Mouse (Mus musculus) frontal cortex, postnatal 14 days (tissue): ENCODE measurements at regions not wholly inside any gene's neighbourhood (a gene's known extent, or its start where the extent isn't known, plus 50 kb on each side); places are given as distances from the start of the nearest gene placed in this dataset.

ENCODE experiments used
- DNase-seq, 2 experiments: peaks; one replicate each; pipeline ENCODE4 v3.0.0; 2022; ENCODE audit warnings: low spot score in 2 of 2

DNA sequence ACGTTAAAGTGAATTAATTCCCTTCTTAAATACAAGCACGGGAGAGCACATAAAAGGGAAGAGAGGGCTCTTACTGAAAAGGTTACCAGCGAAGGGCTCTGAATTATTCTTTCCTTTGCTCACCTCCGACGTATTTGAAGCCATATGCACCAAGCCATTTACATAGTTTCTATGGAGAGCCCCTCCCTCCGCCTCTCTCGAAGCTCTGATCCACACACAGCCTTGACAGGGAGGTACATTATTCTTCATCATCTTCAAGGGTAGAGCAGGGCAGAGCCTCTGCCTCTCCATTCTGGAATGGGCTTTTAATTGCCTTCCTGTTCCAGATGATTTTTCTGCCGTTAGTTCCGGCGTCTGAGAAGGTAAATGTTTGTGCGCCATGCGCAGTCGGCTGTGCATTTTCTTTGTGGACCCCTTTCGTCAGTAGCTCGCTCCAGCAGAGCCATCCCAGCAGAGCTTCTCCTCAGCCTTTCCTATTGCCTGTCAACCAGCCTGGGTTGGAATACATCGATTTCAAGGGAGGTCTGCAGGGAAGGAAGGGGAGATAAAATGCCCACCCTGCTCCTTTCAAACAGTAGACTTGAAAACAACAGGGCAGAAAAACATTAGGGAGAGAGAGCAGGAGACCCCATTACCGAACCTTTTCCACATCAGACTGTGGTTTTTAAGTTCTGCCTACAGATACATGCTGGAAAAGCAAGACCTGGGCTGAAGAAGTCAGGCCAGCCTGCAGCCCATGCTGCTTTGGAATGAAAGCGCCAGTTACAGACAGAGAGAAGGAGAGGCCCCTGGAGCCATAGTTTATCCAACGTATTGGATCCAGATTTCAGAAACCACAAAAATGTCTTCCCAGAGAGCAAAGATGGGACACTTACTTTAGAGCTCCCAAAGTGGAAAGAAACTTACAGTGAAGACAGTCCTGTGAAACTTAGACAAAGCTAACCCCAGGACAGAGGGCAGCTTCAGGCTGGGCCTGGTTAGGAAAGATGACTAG lies 124.1 kb downstream of the Edn3 start:
- no peak for DNase-seq

DNA sequence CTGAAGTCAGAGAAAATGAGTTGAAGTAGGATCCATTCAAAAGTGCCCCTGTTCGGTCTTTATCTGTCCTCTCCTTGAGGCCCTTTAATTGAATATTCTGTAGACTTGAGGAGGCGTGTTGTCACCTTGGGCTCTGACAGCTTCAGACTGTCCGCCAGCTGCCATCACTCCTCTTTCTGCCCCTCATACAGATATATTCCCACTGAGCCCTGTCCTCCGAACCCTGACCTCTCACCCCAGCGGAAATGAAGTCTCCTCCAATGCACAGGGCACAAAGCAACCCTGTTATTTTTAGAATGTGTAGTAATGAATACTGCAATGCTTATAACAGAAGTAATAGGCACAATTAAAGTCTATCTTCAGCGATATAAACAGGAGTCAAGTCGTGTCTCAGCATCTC lies 117.4 kb upstream of the Gm14444 start:
- no peak for DNase-seq

DNA sequence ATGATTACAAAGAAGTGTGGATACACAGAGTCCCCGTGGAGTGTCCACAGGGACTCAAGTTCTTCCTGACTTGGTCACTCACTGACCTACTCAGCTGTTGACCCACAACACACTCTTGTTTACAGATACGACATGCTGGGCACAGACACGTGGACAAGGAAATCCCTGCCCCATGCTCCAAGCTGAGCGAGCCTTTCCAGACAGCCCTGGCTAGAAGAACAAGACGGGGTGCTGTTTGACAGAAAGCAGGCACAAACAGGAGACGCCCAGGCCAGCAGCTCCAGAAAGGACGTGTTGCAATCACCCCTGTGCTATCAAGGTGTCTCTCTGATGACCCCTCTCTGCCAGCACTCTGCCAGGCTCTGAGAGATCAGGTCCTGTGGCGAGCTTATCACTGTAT lies 112.6 kb upstream of the Gm14444 start:
- no peak for DNase-seq

DNA sequence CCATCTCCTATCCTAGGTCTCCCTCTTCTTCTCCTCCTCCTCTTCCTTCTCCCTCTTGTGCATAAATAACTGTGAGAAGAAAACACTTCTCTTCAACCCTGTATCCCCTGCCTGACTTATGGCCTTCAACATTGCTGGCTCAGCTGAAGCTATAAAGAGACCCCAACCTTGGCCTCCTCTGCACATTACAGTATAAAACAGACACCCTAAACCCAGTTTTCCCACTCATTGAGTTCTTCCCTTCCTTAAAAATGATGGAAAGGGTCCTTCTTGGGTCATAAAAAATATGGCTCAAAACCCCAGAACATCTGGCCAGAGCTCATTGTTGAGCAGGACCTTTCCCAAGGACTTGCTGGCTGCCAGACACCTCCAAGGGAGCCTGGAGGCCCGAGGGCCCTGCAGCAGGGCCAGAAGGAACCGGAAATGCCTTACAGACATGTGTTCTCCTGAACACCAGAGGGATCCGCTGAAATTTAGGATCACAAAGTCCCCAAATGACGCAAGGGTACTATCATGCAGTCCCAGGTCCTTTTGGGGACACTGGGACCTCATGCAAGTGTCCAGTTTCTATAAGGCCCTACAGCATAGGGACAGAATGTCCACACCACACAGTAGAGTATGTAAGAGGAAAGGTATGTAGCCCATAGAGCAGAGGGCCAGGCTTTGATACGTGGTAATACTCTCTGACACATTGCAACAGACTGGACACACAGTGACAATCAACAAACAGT lies 109.9 kb upstream of the Gm14444 start:
- DNase-seq = no peak

DNA sequence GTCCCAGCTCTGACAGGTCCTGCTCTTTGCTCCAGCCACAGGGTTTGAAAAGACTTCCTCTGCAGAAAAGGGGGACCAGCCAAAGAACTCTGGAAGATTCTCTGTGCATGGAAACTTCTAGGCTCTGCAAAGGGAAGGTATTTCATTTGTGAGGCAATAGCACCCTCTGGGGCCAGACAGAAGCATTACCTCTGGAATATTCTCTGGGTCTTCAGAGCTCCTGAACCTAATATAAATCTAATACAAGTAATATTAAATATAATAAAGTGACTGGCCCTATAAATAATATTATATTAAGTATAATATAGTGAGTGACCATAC lies 109.4 kb upstream of the Gm14444 start:
- DNase-seq = peak in 1 of 2 experiments; percentile 55

DNA sequence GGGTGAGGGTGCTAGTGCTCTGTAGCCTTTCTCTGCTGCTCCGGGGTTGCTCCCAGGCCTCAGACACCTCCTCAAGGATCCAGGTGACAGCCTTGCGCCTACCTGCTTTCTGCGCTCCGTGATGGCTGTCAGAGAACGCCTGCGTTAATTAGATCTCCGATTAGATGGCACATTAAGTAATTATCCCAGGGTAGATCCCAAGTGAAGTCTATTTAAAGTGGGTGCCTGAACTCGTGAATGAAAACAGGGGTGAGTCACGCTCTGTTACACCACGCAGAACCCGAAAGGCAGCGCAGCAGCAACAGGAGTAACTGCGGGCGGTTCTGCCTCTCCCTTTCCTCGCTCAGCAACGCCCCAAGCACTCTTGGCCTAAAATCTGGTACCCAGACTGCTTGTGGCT lies 108.2 kb upstream of the Gm14444 start:
- peak in 1 of 2 experiments; percentile 26 for DNase-seq

DNA sequence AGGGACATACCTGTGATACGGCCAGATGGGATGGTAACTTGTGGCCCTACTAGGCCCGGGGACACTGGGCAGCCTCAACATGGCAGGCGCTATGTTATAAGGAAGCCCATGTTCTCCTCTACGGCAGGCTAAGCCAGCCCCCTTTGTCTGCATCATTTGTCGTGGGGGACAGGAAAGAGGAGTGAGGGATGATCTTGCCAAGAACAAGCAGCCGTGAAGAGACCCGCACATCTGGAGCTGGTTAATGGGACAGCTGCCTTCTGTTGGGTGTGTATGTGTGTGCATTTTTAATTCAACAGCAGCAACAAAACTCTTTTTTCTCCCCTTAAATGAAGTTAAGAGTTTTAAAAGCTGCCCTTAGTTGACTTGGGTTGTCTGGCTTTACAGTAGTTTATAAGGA lies 106.4 kb upstream of the Gm14444 start:
- DNase-seq = no peak

DNA sequence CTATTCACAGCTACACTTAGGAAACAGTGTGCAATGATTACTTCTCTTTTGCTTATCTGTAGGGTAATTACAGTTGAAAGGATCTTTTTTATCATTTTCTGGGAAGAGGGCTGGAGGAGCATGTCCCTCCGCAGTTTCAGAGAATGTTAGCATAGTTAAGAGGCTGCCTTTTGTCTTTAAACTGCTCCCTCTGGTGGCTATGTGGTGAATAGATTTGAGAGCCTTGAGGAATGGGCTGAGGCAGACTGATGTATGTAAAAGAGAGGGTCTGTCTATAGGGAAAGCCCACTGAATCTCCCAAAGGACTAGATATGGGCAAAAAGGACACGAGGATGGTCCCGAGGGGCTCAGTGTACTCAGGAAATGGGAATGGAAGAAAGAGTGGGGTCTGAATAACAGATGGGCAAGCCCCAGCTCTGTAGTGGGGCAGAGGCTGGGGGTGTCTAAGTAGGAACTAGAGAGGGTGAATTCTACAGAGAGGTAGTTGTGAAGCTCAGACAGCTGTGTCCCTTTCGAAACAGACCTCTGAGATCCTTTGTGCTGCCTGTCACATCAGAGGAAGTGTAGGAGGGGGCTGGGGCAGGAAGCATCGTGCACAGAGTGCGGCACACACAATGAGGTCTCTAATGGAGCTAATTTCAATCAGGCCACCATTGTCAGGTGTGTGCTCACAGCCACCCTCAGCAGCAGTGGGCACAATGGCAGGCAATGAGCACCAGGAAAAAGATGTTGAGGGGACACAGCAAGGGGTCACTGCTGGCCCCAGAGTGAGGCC lies 104.0 kb upstream of the Gm14444 start:
- DNase-seq = peak in 1 of 2 experiments; percentile 31

DNA sequence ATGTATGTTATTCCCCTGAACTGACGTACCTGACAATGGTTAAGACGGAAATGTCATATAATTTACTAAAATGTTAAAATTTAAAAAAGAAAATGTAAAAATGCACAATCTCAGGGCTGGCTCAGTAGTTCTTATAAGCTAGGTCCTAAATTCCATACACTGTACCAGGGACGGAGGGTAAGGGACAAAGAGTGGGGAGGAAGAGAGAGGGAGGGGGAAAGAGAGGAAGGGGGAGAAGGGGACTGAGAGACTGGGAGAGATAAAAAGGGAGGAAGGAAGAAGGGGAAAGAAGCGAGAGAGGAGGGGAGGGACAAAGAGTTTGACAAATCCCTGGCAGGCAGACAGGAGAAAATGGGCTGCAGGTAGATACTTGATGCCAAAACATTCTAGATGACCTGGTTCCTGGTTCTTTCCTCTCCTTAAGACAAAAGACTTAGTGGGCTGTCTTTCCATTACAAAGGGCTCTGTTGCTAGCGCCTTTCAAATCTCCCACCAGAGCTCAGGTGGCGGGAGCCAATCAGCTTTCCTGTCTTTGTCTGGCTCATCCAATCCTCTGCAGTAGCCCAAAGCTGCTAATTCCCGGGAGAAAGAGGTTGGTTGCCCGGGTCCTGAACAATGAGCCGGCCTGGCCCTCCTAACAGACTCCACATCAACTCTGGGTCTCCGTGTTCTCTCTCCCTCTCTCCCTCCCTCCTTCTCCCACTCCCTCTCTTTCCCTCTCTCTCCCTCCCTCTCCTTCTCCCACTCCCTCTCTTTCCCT lies 92.7 kb upstream of the Gm14444 start:
- DNase-seq = peak in 1 of 2 experiments; percentile 16

DNA sequence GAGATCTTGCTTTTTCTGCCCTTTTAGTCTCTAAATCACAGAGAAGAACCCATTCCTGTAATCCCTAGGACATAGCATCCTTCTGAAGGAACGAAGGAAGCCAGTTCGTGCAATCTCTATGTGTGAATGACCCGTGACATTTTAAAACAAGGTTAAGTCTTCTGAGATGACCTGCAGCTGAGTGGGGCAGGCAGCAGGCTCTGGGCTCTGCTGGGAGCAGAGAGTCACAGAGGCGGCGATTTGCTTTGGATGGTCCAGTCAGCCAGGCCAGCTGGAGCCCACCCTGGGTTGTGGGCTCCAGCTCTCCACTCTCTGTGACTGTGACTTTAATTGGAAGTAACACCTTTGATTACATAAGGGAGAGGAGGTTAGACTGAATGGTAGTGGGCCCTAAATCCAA lies 92.1 kb upstream of the Gm14444 start:
- DNase-seq = no peak

DNA sequence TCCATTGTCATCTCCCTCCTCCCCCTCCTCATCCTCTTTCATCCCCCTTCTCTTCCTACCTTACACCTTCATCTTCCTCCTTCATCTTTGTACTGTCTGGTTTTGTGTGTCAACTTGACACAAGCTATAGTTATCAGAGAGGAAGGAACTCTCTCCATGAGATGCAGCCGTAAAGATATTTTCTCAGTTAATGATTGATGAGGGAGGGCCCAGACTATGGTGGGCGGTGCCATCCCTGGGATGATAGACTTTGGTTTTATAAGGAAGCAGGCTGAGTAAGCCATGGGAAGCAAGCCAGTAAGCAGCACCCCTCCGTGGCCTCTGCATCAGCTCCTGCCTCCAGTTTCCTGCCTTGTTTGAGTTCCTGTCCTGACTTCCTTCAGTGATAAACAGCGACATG lies 87.8 kb upstream of the Gm14444 start:
- no peak for DNase-seq

DNA sequence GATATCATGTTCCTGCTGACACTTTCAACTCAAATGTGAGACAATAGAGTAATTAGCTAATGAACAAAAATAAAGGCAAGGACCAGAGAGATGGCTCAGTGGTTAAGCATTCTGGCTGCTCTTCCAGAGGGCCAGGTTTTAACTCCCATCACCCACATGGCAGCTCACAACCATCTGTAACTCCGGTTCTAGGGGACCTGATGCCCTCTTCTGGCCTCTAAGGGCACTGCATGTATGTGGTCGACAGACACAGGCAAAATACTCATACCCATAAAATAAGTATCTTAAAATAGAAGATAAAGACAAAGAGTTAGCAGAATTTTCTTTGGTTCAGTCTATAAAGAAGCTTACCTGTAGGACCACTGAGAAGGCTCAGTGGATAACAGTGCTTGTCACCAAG lies 80.3 kb upstream of the Gm14444 start:
- no peak for DNase-seq

DNA sequence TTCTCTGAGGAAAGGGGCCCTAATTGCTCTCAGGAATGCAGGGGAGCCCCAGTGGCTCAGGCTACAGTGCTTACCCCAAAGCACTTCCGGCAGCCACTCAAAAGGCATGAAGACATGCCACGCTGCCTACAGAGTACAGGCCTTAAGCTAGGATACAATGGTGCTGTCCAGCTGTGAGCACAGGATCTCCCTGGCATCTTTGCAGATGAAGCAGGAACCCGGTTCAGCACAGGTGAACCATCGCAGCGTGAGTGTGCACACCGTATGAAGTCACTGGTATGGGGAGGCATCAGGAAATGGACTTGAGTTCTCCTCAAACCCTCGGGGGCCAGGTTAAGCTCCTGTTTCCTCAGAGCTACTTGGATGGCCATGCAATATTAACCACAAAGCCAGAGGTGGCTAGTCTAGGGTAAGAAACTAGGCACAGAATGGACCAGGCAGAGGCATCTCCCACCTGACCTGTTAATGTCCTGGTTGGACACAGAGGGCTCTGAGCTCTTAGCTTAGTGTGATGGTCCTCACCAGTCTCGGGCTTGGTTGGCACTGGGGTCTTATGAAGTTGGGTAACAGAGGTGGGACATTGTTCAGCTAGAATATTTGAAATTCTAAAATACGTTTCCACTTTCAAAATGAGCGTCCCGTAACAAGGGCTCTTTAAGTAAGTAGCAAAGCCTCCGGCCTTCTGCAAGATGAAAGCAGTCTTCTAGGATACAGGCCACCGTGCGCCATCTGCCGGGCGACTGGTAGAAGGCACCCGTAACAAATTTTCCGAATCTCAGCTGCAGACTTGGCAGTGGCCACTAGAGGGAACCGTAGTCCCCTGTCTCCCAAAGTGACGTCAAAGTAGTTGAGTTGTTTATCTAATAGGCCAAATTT lies 77.7 kb upstream of the Gm14444 start:
- DNase-seq = peak; percentile 82 to 87

DNA sequence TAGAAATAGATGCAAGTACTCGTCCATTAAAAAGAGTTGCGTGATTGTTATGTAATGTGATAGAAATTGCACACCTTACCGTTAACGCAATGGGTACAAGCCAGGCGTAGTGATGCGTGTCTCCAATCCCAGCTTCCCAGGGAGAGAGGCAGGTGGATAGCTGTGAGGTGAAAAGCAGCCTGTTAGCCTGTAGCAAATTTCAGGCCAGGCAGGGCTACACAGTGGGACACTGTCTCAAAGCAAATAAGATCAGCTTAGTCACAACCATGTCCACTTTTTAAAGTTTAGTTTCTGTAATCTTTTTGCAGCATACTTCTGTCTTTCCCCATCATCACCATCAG lies 77.1 kb upstream of the Gm14444 start:
- DNase-seq = no peak

DNA sequence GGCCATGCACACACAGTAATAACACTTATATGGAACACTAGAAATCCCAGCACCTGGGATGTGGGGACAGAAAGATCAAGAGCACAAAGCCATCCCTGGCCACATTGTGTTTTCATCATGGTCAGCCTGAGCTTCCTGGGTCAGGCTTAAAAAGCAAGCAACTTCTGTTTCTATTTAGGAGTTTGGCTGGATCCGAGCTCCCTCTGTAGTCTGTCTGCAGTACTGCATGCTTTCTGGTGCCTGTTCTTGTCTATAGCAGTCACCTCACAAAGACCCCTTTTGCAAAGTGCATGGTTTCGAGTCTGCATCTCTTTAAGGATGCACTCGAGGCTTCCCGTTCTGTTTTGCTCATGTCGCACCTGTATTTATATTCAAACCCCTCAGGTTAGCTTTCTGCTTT lies 73.4 kb upstream of the Gm14444 start:
- no peak for DNase-seq

DNA sequence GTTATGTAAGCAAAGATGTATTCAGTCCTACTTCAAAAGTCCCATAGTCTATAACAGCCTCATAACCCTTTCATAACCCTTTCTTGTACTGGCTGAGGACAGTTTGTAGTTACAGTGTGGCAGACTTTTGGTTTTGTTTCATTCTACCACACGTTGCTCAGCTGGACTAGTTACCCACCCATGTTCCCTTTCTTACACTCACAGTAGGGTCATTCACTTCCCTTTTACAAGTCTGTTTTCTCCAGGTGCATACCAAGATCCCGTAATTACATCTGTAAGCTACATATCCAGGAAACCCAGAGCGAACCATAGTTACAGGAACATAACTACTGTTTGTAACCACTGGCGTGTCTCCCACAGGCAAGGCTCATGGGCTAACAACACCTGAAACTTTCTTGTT lies 72.1 kb upstream of the Gm14444 start:
- DNase-seq = no peak

DNA sequence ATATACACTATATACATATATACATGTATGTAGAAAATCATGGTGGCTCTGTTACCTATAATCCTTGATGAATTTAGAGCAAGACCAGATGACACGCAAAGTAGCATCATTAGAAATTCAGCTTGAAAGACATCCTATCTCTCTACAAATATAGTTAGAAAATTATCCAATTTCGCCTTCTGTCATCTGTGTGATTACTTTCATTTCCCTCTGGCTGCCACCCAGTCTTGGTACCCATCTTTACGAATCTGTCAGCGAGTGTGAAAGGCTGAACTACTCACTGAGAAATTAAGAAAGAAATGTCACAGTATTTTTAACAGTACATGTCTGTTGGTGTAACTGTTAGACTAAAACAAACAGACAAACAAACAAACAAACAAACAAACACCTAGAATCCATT lies 67.8 kb upstream of the Gm14444 start:
- no peak for DNase-seq

DNA sequence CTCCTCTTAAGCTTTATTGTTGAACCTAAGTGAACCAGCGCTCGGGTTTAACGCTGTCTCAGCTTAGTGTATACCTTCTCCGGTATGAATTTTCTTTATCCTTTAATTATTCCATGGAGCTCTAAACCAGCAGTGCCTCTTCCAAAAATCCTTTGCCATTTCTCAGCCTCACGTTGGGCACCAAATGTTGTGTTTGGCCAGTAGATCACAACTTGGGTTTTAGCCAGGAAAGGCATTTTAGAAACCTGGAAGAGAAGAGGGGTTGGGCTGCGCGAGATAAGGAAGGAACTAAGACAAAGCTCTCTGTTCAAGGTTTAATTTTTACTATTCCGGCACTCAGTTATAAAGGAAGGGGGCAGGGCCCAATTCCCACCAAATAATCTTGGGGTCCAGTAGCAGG lies 61.9 kb upstream of the Gm14444 start:
- DNase-seq = no peak
